Mouse (Mus musculus): ENCODE data around the gene Ipo5. TPM values are rescaled to one million over a fixed set of nuclear protein-coding genes. Genes with fewer than 3 reads are reported as not detected.

Gene Ipo5
- total RNA-seq (2014; rRNA removed), result 32.4 TPM in 2 replicates
- 8.1 and 8.6 TPM in 2 replicates for polyA plus RNA-seq (2012; rRNA removed)

DNA sequence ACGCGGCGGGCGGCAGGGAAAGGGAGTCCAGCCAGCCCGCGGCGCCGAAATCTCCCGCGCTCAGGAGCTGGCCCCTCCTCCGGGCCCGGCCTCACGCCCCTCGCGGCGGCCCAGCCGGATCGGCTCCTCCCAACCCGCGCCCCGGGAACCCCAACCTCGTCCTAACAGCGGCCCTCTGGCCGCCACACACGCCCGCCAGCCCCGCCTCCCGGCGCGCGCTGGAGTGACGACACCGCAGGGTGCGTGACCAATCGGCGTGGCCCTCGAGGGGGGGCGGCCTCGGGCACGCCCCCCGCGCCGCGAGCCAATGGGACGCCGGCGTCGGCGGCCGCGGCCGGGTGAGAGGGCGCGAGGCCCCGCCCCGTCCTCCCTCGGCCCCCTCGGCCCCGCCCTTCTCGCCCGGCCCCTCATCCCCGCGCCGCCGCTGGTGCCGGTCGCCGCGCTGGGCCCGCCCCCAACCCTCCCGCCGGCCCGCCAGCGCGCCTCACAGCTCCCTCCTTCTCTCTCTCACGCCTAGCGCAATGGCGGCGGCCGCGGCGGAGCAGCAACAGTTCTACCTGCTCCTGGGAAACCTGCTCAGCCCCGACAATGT lies at the start of gene Ipo5:
Gene Ipo5 (plus strand): TSS at position 492 of the 592 bp plus-strand sequence.
- H3K27ac ChIP-seq (replicated peaks; ENCODE audit: insufficient read depth, low read depth, low read length), result peak within 1 kb of the TSS; percentile 94
- WGBS, result 1% methylated on average over 62 of the region's 83 CpGs
- H3K79me2 ChIP-seq (ENCODE audit: control insufficient read depth, insufficient read depth, low read length), result peaks cover 10% of the 10 kb centered on the region; the same call in 1 of the 2 replicates

DNA sequence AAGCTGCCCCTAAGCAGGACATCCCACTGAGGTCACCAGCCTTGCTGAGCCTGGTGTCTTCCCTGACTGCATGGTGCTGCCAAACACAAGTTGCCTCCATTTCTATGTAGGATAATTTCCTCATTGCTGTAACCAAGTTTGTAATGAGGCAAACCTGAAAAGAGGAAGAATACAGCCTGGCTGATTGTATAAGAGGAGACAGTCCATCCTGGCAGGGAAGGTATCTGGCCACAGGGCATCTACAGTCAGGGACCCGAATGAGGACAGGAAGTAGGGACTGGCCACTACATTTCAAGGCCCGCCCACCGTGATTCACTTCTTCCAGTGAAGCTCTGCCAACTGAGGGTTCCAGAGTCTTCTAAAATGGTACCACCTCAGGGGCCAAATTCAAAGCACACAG lies 47.8 kb upstream of the Ipo5 start:
- Histone ChIP-seq H3K9ac (ENCODE audit: low read depth, low read length) (no peak overlapping the region), H3K4me1 (ENCODE audit: control insufficient read depth, insufficient read depth, low read length) (no peaks in the 10 kb centered on the region), H3K79me2 (ENCODE audit: control insufficient read depth, insufficient read depth, low read length) (no peaks in the 10 kb centered on the region), H3K27me3 (ENCODE audit: control insufficient read depth, insufficient read depth, low read length) (no peaks in the 10 kb centered on the region), H3K27ac (replicated peaks; ENCODE audit: insufficient read depth, low read depth, low read length) (no peak overlapping the region), H3K36me3 (ENCODE audit: control insufficient read depth, insufficient read depth, low read length) (no peaks in the 10 kb centered on the region), H3K4me3 (ENCODE audit: insufficient read depth, low read depth, low read length) (no peak overlapping the region)
- DNase-seq (ENCODE audit: extremely low read depth, low read depth, low spot score), result no peak
- TF ChIP-seq CTCF (IDR thresholded peaks at IDR 0.05; ENCODE audit: low read depth, low read length), result no peak
- no peak for TF ChIP-seq POLR2A (IDR thresholded peaks at IDR 0.05; ENCODE audit: extremely low read depth, insufficient read depth, low read length)
- 84% methylated on average over 3 of the region's 3 CpGs for WGBS

More for the DNA sequence above, at the start of gene Ipo5:
- TF ChIP-seq CTCF (IDR thresholded peaks at IDR 0.05; ENCODE audit: low read depth, low read length), result no peak
- peak; percentile 46; the same call in 1 of the 2 replicates for TF ChIP-seq POLR2A (IDR thresholded peaks at IDR 0.05; ENCODE audit: extremely low read depth, insufficient read depth, low read length)
- H3K27me3 ChIP-seq (ENCODE audit: control insufficient read depth, insufficient read depth, low read length), result no peaks in the 10 kb centered on the region
- peak within 1 kb of the TSS; percentile 96 for H3K9ac ChIP-seq (ENCODE audit: low read depth, low read length)
- peaks cover 17% of the 10 kb centered on the region for H3K4me1 ChIP-seq (ENCODE audit: control insufficient read depth, insufficient read depth, low read length)
- H3K4me3 ChIP-seq (ENCODE audit: insufficient read depth, low read depth, low read length), result peak within 1 kb of the TSS; percentile 98
- no peaks in the 10 kb centered on the region for H3K36me3 ChIP-seq (ENCODE audit: control insufficient read depth, insufficient read depth, low read length)
- DNase-seq (ENCODE audit: extremely low read depth, low read depth, low spot score), result peak; percentile 77

DNA sequence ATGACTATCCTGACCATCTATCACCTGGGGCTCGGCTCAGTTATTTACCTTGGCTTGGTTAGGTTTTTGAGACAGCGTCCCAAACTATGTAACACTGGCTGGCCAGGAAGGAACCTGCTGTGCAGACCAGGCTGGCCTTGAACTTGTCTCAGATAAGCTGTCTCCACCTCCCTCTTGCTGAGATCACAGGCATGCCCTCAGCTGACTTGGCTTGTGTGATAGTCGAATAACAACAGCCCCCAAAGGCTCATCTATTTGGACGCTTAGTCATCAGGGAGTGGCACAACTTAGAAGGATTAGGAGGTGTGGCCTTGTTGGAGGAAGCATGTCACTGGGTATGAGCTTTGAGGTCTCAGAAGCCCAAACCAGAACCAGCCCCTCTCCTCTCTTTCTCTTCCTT lies 46.1 kb upstream of the Ipo5 start:
- no peak for DNase-seq (ENCODE audit: extremely low read depth, low read depth, low spot score)
- Histone ChIP-seq H3K4me3 (ENCODE audit: insufficient read depth, low read depth, low read length) (no peak overlapping the region), H3K27ac (replicated peaks; ENCODE audit: insufficient read depth, low read depth, low read length) (no peak overlapping the region), H3K4me1 (ENCODE audit: control insufficient read depth, insufficient read depth, low read length) (peaks cover 2% of the 10 kb centered on the region; the same call in 1 of the 2 replicates), H3K27me3 (ENCODE audit: control insufficient read depth, insufficient read depth, low read length) (no peaks in the 10 kb centered on the region), H3K79me2 (ENCODE audit: control insufficient read depth, insufficient read depth, low read length) (no peaks in the 10 kb centered on the region), H3K9ac (ENCODE audit: low read depth, low read length) (no peak overlapping the region), H3K36me3 (ENCODE audit: control insufficient read depth, insufficient read depth, low read length) (no peaks in the 10 kb centered on the region)
- TF ChIP-seq CTCF (IDR thresholded peaks at IDR 0.05; ENCODE audit: low read depth, low read length), result no peak
- 80% methylated on average over 4 of the region's 4 CpGs for WGBS

DNA sequence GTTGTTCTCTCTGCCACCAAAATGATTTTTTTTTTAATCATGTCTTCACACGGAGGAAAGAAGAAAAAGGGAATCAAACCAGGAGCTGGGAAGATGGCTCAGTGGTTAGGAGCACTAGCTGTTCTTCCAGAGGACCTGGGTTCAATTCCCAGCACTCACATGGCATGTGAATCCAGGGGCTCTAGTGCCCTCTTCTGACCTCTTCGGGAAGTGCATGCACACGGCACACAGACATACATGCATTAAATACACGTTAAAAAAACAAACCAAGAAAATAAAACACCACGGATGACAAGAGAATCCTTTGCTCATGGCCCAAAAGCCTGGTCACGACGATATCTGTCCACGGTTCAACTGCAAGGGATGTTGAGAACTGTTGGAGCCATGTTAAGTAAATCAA lies 44.5 kb upstream of the Ipo5 start:
- TF ChIP-seq POLR2A (IDR thresholded peaks at IDR 0.05; ENCODE audit: extremely low read depth, insufficient read depth, low read length), result no peak
- peak; percentile 22; the same call in 1 of the 2 replicates for TF ChIP-seq CTCF (IDR thresholded peaks at IDR 0.05; ENCODE audit: low read depth, low read length)
- no peak overlapping the region for H3K4me3 ChIP-seq (ENCODE audit: insufficient read depth, low read depth, low read length)
- peaks cover 2% of the 10 kb centered on the region; the same call in 1 of the 2 replicates for H3K4me1 ChIP-seq (ENCODE audit: control insufficient read depth, insufficient read depth, low read length)
- H3K27ac ChIP-seq (replicated peaks; ENCODE audit: insufficient read depth, low read depth, low read length), result no peak overlapping the region
- H3K27me3 ChIP-seq (ENCODE audit: control insufficient read depth, insufficient read depth, low read length), result no peaks in the 10 kb centered on the region
- H3K36me3 ChIP-seq (ENCODE audit: control insufficient read depth, insufficient read depth, low read length), result no peaks in the 10 kb centered on the region
- H3K79me2 ChIP-seq (ENCODE audit: control insufficient read depth, insufficient read depth, low read length), result no peaks in the 10 kb centered on the region
- no peak overlapping the region for H3K9ac ChIP-seq (ENCODE audit: low read depth, low read length)
- DNase-seq (ENCODE audit: extremely low read depth, low read depth, low spot score), result no peak
- WGBS, result 92% methylated on average over 8 of the region's 8 CpGs

DNA sequence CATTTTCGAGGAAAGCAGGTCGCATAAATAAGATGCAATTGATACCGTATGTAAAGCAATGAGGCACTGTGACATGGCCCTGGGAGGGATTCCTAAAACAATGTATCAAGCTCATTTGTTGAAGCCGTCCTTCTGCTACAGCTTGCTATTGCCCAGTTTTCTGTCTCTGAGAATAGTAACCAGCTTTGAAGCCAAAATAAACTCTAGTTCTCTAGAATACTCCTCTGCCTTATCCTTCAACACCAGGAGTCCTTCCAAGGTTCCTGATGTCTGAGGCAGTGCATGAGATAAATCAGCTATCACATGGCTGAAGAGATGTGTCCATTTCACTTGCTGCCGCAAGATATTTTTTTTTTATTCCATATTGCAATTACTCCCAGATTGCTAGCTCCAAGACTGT lies 43.9 kb upstream of the Ipo5 start:
- Histone ChIP-seq H3K79me2 (ENCODE audit: control insufficient read depth, insufficient read depth, low read length) (no peaks in the 10 kb centered on the region), H3K27me3 (ENCODE audit: control insufficient read depth, insufficient read depth, low read length) (no peaks in the 10 kb centered on the region), H3K9ac (ENCODE audit: low read depth, low read length) (no peak overlapping the region), H3K36me3 (ENCODE audit: control insufficient read depth, insufficient read depth, low read length) (no peaks in the 10 kb centered on the region), H3K4me1 (ENCODE audit: control insufficient read depth, insufficient read depth, low read length) (peaks cover 2% of the 10 kb centered on the region; the same call in 1 of the 2 replicates), H3K27ac (replicated peaks; ENCODE audit: insufficient read depth, low read depth, low read length) (no peak overlapping the region), H3K4me3 (ENCODE audit: insufficient read depth, low read depth, low read length) (no peak overlapping the region)
- 97% methylated on average over 5 of the region's 5 CpGs for WGBS
- DNase-seq (ENCODE audit: extremely low read depth, low read depth, low spot score), result no peak
- TF ChIP-seq POLR2A (IDR thresholded peaks at IDR 0.05; ENCODE audit: extremely low read depth, insufficient read depth, low read length) (no peak), CTCF (IDR thresholded peaks at IDR 0.05; ENCODE audit: low read depth, low read length) (no peak)

DNA sequence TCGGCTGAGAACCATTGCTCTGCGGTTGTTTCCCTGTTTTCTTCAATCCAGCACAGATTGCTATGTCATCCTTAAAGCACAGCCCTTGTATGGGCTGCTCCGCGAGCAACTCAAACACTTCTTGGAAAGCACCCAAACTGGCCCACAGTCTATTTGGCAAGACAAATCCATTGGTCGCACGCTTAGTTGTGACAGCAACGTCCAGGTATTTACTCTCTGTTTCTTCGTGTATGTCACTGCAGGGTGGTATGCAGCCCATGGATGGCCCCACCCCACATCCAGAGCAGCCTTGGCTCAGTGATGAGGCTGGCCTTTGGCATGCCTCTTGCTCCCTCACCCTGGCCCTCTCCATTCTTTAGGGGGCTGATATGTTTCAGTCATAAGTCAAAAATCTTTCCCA lies 42.5 kb upstream of the Ipo5 start:
- Histone ChIP-seq H3K79me2 (ENCODE audit: control insufficient read depth, insufficient read depth, low read length) (no peaks in the 10 kb centered on the region), H3K4me3 (ENCODE audit: insufficient read depth, low read depth, low read length) (no peak overlapping the region), H3K27me3 (ENCODE audit: control insufficient read depth, insufficient read depth, low read length) (no peaks in the 10 kb centered on the region), H3K4me1 (ENCODE audit: control insufficient read depth, insufficient read depth, low read length) (peaks cover 2% of the 10 kb centered on the region; the same call in 1 of the 2 replicates), H3K27ac (replicated peaks; ENCODE audit: insufficient read depth, low read depth, low read length) (no peak overlapping the region), H3K36me3 (ENCODE audit: control insufficient read depth, insufficient read depth, low read length) (no peaks in the 10 kb centered on the region), H3K9ac (ENCODE audit: low read depth, low read length) (no peak overlapping the region)
- DNase-seq (ENCODE audit: extremely low read depth, low read depth, low spot score), result peak; percentile 53
- TF ChIP-seq POLR2A (IDR thresholded peaks at IDR 0.05; ENCODE audit: extremely low read depth, insufficient read depth, low read length) (no peak), CTCF (IDR thresholded peaks at IDR 0.05; ENCODE audit: low read depth, low read length) (no peak)
- 22% methylated on average over 8 of the region's 8 CpGs for WGBS

All from liver, adult 2 months (tissue).